Mouse (Mus musculus) urinary bladder, postnatal 4 days (tissue): Measurements from ENCODE around the gene Tmem234.

Experiments used
- DNase-seq, 2 experiments: peaks; one replicate each; pipeline ENCODE4 v3.0.0; 2021 to 2022; ENCODE audit warnings: low spot score in 2 of 2

The Tmem234 gene

DNA sequence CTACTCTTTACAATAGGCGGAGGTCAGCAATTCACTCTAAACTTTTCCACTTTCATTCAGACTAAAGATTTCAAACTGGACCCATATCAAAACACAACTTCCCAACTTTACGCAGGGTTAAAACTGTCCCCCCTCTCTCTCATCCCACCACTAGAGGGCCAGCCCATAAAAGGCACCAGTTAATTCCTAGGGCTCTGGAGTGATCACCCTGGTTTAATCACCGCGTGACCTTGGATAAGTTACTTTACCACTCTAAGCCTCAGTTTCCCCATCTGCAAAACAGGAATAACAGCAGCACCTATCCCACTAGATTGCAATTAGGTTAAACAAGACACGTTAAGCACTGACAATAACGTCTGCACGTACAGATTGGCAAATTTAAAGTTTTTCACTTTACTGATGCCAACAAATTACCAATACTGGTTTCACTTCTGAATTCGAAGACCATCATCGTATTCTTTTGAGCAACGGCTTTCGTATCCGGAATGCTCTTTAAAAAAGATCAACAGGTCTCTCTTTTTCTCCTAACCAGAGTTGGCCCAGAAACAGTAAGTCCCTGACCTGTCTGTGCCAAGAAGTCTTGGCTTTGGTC lies 71.1 kb downstream of the Tmem234 start:
- DNase-seq = no peak

DNA sequence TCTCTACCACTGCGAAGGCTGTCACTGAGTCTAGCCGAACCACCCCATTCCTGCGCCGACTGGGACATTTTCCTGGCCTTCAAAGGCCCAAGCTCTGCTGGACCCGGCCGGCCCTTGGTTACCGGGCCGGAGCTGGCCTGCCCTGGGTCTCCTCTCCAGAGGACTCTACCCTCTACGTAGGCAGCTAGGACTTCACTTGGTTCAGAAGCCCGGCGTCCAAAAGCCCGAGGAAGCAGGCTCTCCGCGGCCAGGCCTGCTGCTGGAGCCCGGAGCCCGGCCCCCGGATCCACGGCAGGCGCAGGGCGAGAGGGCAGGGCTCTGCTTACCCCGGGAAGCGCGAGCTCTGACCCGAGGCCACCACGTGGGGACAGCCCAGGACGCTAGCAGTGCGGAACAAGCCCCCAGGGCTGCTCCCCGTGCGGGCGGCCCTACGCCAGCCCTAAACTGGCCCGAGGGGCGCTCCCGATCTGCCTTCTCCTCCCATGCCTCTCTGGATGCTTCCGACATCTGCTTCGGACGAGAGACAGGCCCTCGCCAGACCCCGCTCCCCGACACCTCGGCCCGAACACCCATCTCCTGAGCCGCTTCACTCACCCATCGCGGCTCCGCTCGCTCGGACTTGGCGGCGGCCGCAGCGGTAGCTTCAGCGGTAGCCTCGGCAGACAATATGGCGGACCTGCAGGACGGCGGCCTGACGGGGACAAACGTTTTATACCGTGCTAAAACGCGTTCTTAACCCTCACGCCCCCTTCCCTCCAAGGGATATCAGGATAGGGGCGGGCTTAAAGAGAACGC lies 71.8 kb downstream of the Tmem234 start, which contains the start of gene Kpna6:
Gene Kpna6, minus strand, starts transcription at position 685 of the 795 bp plus-strand sequence.
- DNase-seq = peak; percentile 87 to 88

DNA sequence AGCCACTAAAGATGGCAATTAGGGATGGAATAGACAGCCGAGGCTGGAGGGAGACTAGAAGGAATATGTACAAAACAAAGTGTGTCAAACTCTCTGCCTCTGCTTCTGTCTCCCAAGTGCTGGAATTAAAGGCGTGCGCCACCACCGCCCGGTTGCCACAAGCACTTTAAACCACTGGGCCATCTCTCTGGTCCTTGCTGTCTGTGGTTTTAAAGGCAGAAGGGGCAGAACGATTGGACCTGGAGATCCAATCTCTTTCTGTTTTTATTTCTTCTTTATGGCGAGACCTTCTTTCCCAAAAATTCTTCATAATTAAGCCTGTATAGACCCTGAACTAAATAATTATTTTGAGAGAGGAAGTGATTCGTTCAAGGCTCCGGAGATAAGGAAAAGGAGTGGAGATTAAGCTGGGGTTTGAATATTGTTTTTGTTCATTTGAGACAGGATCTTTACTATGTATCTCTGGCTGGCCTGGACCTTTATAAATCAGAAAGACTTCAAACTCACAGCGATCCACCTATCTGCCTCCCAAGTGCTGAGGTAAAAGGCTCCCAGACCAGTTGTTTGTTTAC lies 72.5 kb downstream of the Tmem234 start:
- no peak for DNase-seq
